Mouse (Mus musculus) adrenal gland, adult 2 months (tissue): Measurements from ENCODE around the gene Dcpp3. TPM values are rescaled to one million over a fixed set of nuclear protein-coding genes. Genes with fewer than 3 reads are reported as not detected.

Source experiments
- polyA plus RNA-seq: library from polyadenylated mRNA; depleted of rRNA; stranded (reverse); fragments of >200 nt; gene quantifications from 2 replicates; pipeline ENCODE4 v1.2.3, GENCODE M21; 2012; rRNA removed
- total RNA-seq, 2 experiments: library from RNA; stranded (reverse); gene quantifications; 2 replicates each; pipeline ENCODE4 v1.2.3; 2021

Dcpp3 gene
- total and polyA plus RNA-seq, 3 experiments: not detected

Other genes with a start within 250 kb of the Dcpp3 start
- gene Hcfc1r1, start 243.9 kb upstream of the Dcpp3 start, total RNA-seq: 100 to 1,000 TPM; 170 to 228 TPM
- gene Hcfc1r1, start 243.9 kb upstream of the Dcpp3 start, polyA plus RNA-seq: 747 and 838 TPM in 2 replicates
- 10 to 100 TPM; 19.5 to 36.7 TPM for gene Thoc6, start 243.6 kb upstream of the Dcpp3 start, total RNA-seq
- gene Thoc6, start 243.6 kb upstream of the Dcpp3 start, polyA plus RNA-seq: 28.1 and 30.6 TPM in 2 replicates
- 100 to 1,000 TPM; 147 to 270 TPM for gene Tnfrsf12a, start 240.0 kb upstream of the Dcpp3 start, total RNA-seq
- 83.4 and 96.8 TPM in 2 replicates for gene Tnfrsf12a, start 240.0 kb upstream of the Dcpp3 start, polyA plus RNA-seq
- gene Cldn6, start 238.2 kb upstream of the Dcpp3 start, total RNA-seq: not detected
- not detected in 2 replicates for gene Cldn6, start 238.2 kb upstream of the Dcpp3 start, polyA plus RNA-seq
- under 1 TPM in 1 of 2 experiments, not detected in 1; 0.21 TPM for gene Cldn9, start 233.4 kb upstream of the Dcpp3 start, total RNA-seq
- gene Cldn9, start 233.4 kb upstream of the Dcpp3 start, polyA plus RNA-seq: 0.09 and 0.13 TPM in 2 replicates
- 10 to 100 TPM in 1 of 2 experiments, 1 to 10 TPM in 1; 2.5 to 18.2 TPM for gene 1520401A03Rik, start 194.7 kb upstream of the Dcpp3 start, total RNA-seq
- 1.8 and 2.4 TPM in 2 replicates for gene 1520401A03Rik, start 194.7 kb upstream of the Dcpp3 start, polyA plus RNA-seq
- 1 to 10 TPM; 2.8 to 2.9 TPM for gene Pkmyt1, start 191.1 kb upstream of the Dcpp3 start, total RNA-seq
- 21.8 and 23.1 TPM in 2 replicates for gene Pkmyt1, start 191.1 kb upstream of the Dcpp3 start, polyA plus RNA-seq
- 10 to 100 TPM in 1 of 2 experiments, 1 to 10 TPM in 1; 7.6 to 17.6 TPM for gene Paqr4, start 176.6 kb upstream of the Dcpp3 start, total RNA-seq
- gene Paqr4, start 176.6 kb upstream of the Dcpp3 start, polyA plus RNA-seq: 33.3 and 37.8 TPM in 2 replicates
- gene Kremen2, start 171.6 kb upstream of the Dcpp3 start, total RNA-seq: not detected
- 0.28 and 0.54 TPM in 2 replicates for gene Kremen2, start 171.6 kb upstream of the Dcpp3 start, polyA plus RNA-seq
- gene Flywch1, start 145.9 kb upstream of the Dcpp3 start, total RNA-seq: 10 to 100 TPM; 61.8 to 85.0 TPM
- 45.8 and 49.3 TPM in 2 replicates for gene Flywch1, start 145.9 kb upstream of the Dcpp3 start, polyA plus RNA-seq
- gene Flywch2, start 131.4 kb upstream of the Dcpp3 start, total RNA-seq: 1 to 10 TPM; 4.3 to 6.7 TPM
- gene Flywch2, start 131.4 kb upstream of the Dcpp3 start, polyA plus RNA-seq: 8.7 and 12.0 TPM in 2 replicates
- 100 to 1,000 TPM; 322 to 545 TPM for gene Srrm2, start 126.9 kb upstream of the Dcpp3 start, total RNA-seq
- 1,031 and 1,277 TPM in 2 replicates for gene Srrm2, start 126.9 kb upstream of the Dcpp3 start, polyA plus RNA-seq
- 100 to 1,000 TPM; 447 to 451 TPM for gene Elob, start 88.3 kb upstream of the Dcpp3 start, total RNA-seq
- 513 and 552 TPM in 2 replicates for gene Elob, start 88.3 kb upstream of the Dcpp3 start, polyA plus RNA-seq
- gene Prss33, start 81.4 kb upstream of the Dcpp3 start, total RNA-seq: not detected
- 0.10 and 0.24 TPM in 2 replicates for gene Prss33, start 81.4 kb upstream of the Dcpp3 start, polyA plus RNA-seq
- gene Prss32, start 73.6 kb upstream of the Dcpp3 start, total RNA-seq: not detected
- 0.06 TPM in 1 of 2 replicates, not detected in the other for gene Prss32, start 73.6 kb upstream of the Dcpp3 start, polyA plus RNA-seq
- under 1 TPM; 0.35 to 0.45 TPM for gene Prss41, start 73.3 kb upstream of the Dcpp3 start, total RNA-seq
- gene Prss41, start 73.3 kb upstream of the Dcpp3 start, polyA plus RNA-seq: 0.28 and 0.90 TPM in 2 replicates
- gene Prss21, start 49.4 kb upstream of the Dcpp3 start, total RNA-seq: not detected
- gene Prss21, start 49.4 kb upstream of the Dcpp3 start, polyA plus RNA-seq: not detected in 2 replicates
- not detected for gene Dcpp1, start 36.6 kb upstream of the Dcpp3 start, total RNA-seq
- not detected in 2 replicates for gene Dcpp1, start 36.6 kb upstream of the Dcpp3 start, polyA plus RNA-seq
- gene Dcpp2, start 36.6 kb upstream of the Dcpp3 start, total RNA-seq: not detected
- gene Dcpp2, start 36.6 kb upstream of the Dcpp3 start, polyA plus RNA-seq: not detected in 2 replicates
- gene Sbp, start 24.2 kb downstream of the Dcpp3 start, total RNA-seq: not detected
- not detected in 2 replicates for gene Sbp, start 24.2 kb downstream of the Dcpp3 start, polyA plus RNA-seq
- gene Sbpl, start 37.8 kb downstream of the Dcpp3 start, total RNA-seq: not detected
- not detected in 2 replicates for gene Sbpl, start 37.8 kb downstream of the Dcpp3 start, polyA plus RNA-seq
- under 1 TPM; 0.21 to 0.26 TPM for gene Prss30, start 63.1 kb downstream of the Dcpp3 start, total RNA-seq
- 0.63 and 0.74 TPM in 2 replicates for gene Prss30, start 63.1 kb downstream of the Dcpp3 start, polyA plus RNA-seq
- not detected for gene Prss22, start 80.6 kb downstream of the Dcpp3 start, total RNA-seq
- not detected in 2 replicates for gene Prss22, start 80.6 kb downstream of the Dcpp3 start, polyA plus RNA-seq
- gene Prss27, start 120.7 kb downstream of the Dcpp3 start, total RNA-seq: under 1 TPM; 0.24 to 0.46 TPM
- gene Prss27, start 120.7 kb downstream of the Dcpp3 start, polyA plus RNA-seq: 0.58 and 0.68 TPM in 2 replicates
- gene Kctd5, start 156.0 kb downstream of the Dcpp3 start, total RNA-seq: 10 to 100 TPM; 13.7 to 14.4 TPM
- gene Kctd5, start 156.0 kb downstream of the Dcpp3 start, polyA plus RNA-seq: 13.8 and 14.7 TPM in 2 replicates
- 10 to 100 TPM; 56.4 to 62.0 TPM for gene Pdpk1, start 233.5 kb downstream of the Dcpp3 start, total RNA-seq
- 23.6 and 24.7 TPM in 2 replicates for gene Pdpk1, start 233.5 kb downstream of the Dcpp3 start, polyA plus RNA-seq
- 10 to 100 TPM; 30.1 to 42.1 TPM for gene Amdhd2, start 246.3 kb downstream of the Dcpp3 start, total RNA-seq
- gene Amdhd2, start 246.3 kb downstream of the Dcpp3 start, polyA plus RNA-seq: 68.4 and 71.3 TPM in 2 replicates